Mouse (Mus musculus) monocyte, adult 2 months (primary cell): ENCODE data around the gene Slc10a4.
"Not testable (repeated sequence)": the region's sequence is repeated elsewhere in the genome, so short reads cannot be mapped to it uniquely, and the experiment has no call there.

Experiments
- DNase-seq, 2 experiments: peaks; one replicate each; pipeline ENCODE4 v3.0.0; 2022; ENCODE audit warnings: low spot score in 2 of 2, low read depth in 1 of 2

Gene Slc10a4

DNA sequence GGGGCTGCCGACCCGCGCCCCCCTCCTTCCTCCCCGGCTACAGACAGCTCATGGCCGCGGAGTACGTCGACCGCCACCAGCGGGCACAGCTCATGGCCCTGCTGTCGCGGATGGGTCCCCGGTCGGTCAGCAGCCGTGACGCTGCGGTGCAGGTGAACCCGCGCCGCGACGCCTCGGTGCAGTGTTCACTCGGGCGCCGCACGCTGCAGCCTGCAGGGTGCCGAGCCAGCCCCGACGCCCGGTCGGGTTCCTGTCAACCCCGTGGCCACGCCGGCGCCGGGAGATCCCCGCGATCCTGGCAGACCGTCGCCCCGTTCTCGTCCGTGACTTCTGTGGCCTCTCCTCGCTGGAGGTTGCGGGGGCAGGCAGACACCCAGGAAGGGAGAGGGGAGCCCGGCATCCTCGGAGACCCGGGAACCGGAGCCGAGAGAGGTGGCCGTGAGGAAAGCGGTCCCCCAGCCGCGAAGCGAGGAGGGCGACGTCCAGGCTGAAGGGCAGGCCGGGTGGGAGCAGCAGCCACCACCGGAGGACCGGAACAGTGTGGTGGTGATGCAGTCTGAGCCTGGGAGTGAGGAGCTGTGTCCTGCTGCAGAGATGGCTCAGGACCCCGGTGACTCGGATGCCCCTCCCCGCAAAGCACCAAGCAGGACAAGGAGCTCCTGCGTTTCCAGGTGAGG lies 7.1 kb downstream of the Slc10a4 start:
- DNase-seq: not testable (repeated sequence)

DNA sequence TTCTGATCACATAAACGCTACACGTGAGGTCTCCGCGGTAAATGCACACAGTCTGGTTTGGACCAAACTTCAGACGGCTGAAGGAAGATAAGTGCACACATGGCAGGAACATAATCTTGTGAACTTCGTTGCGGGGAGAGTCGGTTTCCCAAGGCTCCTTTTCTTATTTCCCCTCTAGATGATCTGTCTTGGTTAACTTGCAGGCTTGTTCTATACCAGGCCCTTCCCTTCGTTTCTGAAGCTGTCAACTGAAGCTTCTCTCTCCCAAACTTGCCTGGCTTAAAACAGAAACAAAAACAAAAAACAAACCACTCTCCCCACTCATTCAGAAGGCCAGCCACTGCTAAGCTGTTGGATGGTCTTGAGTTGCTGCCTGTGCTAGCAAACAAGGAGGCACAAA lies 8.1 kb downstream of the Slc10a4 start:
- DNase-seq: no peak

DNA sequence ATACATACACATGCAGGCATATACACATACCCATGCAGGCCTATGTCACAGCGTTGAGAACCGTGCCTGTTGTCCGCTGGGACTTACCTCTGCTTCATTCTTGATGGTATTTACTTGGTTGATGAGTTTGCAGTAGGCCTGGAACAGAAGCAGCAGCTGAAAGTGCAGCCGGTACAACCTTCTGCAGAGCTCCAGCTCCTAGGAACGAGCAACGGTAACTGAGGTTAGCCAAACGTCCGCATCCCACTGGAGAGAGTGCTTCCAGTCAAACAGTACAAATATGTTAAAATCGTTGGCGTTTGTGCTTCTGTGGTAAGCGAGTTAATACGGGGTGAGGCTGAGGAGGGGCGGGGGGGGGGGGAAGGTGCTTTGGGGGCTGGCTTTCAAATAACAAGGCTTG lies 17.1 kb downstream of the Slc10a4 start:
- no peak for DNase-seq

DNA sequence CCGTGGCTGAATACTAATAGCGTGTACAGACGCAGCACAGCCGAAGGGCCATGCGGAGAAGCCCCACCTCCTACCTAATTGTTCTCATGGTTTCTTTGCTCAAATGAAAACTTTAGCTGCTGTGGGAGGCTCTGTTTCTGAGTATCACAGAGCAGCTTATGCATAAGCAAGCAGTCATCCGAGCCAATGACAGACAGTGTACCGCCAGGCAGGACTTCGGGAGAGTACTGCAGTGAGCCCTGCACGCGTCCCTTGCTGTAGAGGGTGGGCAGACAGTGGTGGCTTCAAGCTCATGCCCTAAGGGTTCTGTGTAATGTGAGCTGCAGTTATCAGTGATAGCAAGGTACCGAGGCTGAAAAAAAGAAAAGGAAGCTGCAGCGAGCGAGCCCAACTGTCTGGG lies 22.0 kb downstream of the Slc10a4 start:
- no peak for DNase-seq

DNA sequence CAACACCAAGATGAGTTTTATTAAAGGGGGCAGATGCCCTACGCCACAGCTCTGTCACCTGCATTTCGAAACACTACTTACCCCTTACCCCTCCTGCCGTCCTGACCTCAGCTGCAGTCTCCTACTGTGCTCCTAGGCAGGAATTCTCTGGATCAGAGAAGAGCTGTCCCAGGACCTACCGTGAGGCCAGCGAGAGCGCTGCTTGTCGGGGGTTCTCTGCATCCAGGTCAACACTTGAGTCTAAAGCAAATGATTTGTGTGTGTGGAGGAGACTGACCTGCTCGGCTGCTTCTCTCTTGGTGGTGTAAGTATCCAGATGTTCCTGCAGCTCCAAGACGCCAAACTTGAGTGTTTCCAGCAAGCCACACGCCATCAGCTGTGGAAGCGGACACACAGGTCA lies 25.8 kb downstream of the Slc10a4 start:
- DNase-seq: no peak

DNA sequence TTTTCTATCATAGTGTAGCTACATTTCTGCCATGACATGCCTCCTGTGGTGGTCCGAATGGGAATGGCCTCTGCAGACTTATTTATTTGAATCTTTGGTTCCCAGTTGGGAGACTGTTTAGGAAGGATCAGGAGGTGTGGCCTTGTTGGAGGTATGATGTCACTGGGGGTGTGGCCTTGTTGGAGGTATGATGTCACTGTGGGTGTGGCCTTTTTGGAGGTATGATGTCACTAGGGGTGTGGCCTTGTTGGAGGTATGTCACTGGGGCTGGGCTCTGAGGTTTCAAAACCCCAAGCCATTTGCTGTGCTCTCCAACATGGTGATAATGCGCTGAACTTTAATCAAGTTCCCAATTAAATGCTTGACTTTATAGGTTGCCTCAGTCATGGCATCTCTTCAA lies 37.4 kb downstream of the Slc10a4 start:
- DNase-seq: no peak

DNA sequence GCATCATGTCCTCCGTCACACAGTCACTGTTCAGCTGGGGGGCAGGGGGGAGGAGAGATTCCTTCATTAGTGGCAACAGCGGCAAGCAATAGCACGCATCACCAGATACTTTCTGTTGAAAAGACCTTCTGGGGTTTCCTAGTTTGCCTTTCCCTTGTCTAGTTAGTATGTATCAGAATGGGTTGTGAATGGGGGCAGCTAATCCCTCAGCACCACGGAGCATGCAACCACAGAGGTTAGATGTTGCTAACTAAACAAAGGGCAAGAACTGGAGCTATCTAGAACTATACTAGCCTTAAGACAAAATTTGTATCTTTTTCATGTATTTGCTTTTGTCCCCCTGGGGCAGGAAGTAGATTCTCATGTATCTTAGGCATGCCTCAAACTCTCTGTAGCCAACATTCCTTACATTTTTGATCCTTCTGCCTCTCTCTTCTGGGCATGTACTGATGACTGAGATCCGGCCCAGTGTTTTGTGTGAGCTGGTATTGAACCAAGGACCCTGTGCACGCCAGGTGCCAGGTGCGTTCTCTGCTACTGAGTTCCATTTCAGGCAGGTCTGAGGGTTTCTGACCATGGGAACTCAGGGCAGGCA lies 41.1 kb downstream of the Slc10a4 start:
- DNase-seq: no peak

DNA sequence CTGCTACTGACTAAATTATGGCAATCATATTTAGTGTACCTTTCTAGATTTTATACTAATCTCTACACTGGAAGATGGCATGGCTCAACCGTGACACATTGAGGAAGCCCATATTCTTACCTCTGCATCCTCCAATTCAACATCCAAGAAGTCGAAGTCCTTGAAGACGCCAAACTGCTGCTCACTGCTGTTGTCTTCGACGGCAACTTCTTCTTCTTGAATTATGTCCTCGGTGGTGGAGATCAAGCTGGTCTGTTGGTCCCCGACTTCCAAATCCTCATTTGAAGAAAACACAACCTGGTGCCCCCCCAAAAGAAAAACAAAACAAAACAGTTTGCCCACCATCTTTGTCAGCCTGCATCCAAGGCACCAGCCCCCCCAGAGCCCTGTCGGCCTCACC lies 47.2 kb downstream of the Slc10a4 start:
- no peak for DNase-seq

DNA sequence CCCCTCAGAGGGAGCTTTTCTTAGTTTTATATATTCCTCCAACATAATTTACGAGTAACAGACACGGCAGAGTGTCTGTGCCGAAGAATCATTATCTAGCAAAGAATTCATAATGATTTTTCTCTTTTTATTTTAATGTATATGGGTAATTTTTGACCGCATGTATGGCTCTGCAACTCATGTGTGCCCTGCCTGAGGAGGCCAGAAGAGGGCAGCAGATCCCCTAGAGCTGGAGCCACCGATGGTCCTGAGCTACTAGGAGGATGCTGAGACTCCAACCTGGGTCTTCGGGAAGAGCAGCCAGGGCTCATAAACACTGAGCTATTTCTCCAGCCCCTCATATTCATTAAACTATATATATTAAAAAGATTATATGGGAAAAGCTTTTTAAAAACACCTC lies 49.8 kb downstream of the Slc10a4 start:
- DNase-seq: no peak

DNA sequence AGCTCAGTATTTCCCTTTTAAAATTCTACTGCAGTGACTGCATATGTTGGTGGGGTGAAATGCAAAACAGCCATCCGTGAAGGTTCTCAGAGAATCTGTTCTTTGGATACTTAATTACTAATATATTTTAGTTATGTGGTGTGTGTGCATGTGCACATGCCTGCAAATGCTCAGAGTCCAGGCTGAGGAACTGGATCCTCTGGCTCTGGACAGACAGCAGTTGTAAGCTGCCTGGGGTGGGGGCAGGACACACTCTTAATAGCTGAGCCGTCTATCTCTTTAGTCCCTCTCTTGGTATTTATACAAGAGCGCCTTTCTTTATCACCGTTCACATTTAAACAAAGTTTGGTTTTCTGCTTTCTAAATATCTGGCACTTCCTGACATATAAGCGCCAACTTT lies 50.3 kb downstream of the Slc10a4 start:
- DNase-seq: no peak

DNA sequence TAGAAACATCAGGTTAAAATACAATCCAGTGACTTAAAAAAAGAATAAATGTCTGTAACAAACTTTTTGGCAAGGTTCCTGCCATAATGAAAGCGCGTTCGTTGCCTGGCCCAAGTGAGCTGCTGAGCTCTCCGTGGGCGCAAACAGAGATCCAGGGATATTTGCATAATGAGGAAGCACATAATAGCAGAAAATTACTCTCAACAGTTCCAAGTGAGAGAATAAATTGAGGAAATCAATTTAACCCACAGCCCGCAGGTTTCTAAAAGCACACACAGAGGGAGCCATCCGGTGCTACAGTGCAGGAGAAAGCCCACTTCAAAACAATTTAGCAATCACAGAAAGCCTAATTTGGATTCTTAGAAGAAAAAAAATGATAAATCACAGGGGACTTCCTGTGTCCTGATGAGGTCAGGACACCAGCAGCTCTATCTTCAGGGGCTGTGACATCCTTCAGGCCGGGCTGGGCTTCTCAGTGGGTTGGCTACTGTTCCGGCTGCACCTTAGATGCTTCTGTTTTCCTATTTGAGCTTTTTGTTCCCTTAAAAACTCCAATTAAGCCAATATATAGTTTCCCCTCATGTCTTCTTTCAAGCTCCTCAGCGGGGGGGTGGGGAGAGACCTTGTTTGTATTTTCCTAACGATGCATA lies 54.9 kb downstream of the Slc10a4 start:
- no peak for DNase-seq
